Mouse (Mus musculus): ENCODE data around the gene Smarce1.

- no peak for TF ChIP-seq CTCF (IDR thresholded peaks at IDR 0.05; ENCODE audit: insufficient read depth, low read length)
- TF ChIP-seq POLR2A (IDR thresholded peaks at IDR 0.05; ENCODE audit: borderline replicate concordance, extremely low read depth, low read depth, low read length) = no peak
Measured at GRCm38 (mm10) chr11:99243820-99244374, 13.1 kb upstream of the Smarce1 start, which contains the start of gene Krt222.

All from lung, adult 2 months (tissue).